7 mouse cellular contexts compared by ENCODE assay signal in genomic region chr4:124817803-124818202, GRCm38 (mm10). TPM values are rescaled to one million over a fixed set of nuclear protein-coding genes. Genes with fewer than 3 reads are reported as not detected.
DNase-seq lines count a peak whose midpoint lies in the region; ATAC-seq and TF ChIP-seq lines count a peak whose summit lies in the region.

No protein-coding gene starts in this region.

- no peaks in the 10 kb centered on the region for H3K36me3 ChIP-seq in heart, adult 2 months (ENCODE audit: control insufficient read depth, insufficient read depth, low read length)
- peaks cover 23% of the 10 kb centered on the region for H3K36me3 ChIP-seq in kidney, embryonic 14.5 days (ENCODE audit: control insufficient read depth, insufficient read depth, low read length)

- TF ChIP-seq POLR2A in heart, adult 2 months (IDR thresholded peaks at IDR 0.05; ENCODE audit: insufficient read depth, low read depth, low read length): peak; percentile 19; the same call in 1 of the 2 replicates

- no peak overlapping the region for H3K4me3 ChIP-seq in heart, adult 2 months
- H3K4me3 ChIP-seq in kidney, embryonic 14.5 days (ENCODE audit: low read length): no peak overlapping the region

- no peaks in the 10 kb centered on the region for H3K27me3 ChIP-seq in heart, adult 2 months (ENCODE audit: control insufficient read depth, insufficient read depth, low read length)
- no peaks in the 10 kb centered on the region for H3K27me3 ChIP-seq in kidney, embryonic 14.5 days (ENCODE audit: control insufficient read depth, insufficient read depth, low read length)

- no peak overlapping the region for H3K9ac ChIP-seq in heart, adult 2 months (ENCODE audit: low read depth, low read length)
- H3K9ac ChIP-seq in kidney, embryonic 14.5 days (ENCODE audit: low read depth, low read length): no peak overlapping the region

- peaks cover 7% of the 10 kb centered on the region; the same call in 1 of the 2 replicates for H3K4me1 ChIP-seq in heart, adult 2 months (ENCODE audit: control insufficient read depth, insufficient read depth, low read length)
- H3K4me1 ChIP-seq in kidney, embryonic 14.5 days (ENCODE audit: control insufficient read depth, insufficient read depth, low read length): peaks cover 9% of the 10 kb centered on the region

- WGBS in heart, adult 2 months: 10% methylated on average over 6 of the region's 6 CpGs
- 25% methylated on average over 6 of the region's 6 CpGs for WGBS in kidney, embryonic 14.5 days

- peak; percentile 83 for ATAC-seq in kidney, embryonic 14.5 days (ENCODE audit: low FRiP score, low TSS enrichment)
- ATAC-seq in megakaryocyte, adult 5-6 weeks (ENCODE audit: poor library complexity, severe bottlenecking): peak; percentile 95

- 0 out of 2 replicates have a peak, but pooled peaks have one; percentile 43 for TF ChIP-seq EP300 in heart, adult 2 months (IDR thresholded peaks at IDR 0.05; ENCODE audit: insufficient read depth, low read depth, low read length)

- H3K9me3 ChIP-seq in kidney, embryonic 14.5 days (ENCODE audit: control insufficient read depth, low read length): no peaks in the 10 kb centered on the region

- H3K4me2 ChIP-seq in kidney, embryonic 14.5 days (replicated peaks; ENCODE audit: low read depth, low read length): no peak overlapping the region

- H3K79me2 ChIP-seq in heart, adult 2 months (replicated peaks; ENCODE audit: control insufficient read depth, insufficient read depth, low read length): peaks cover 4% of the 10 kb centered on the region; the same call in 1 of the 2 replicates

- DNase-seq in MEL-GATA-1-ER (ENCODE audit: extremely low read depth, low read depth): peak; percentile 44
- peak; percentile 83 for DNase-seq in adrenal gland, adult 2 months
- peak; percentile 43 to 59 for DNase-seq in heart, adult 2 months
- no peak for DNase-seq in left cerebral cortex, adult 11 months (ENCODE audit: low spot score)
- DNase-seq in frontal cortex, postnatal 10 days (ENCODE audit: low spot score in 2 of 2): no peak

- TF ChIP-seq CTCF in heart, adult 2 months (IDR thresholded peaks at IDR 0.05): no peak

- intact Hi-C loops in heart, adult 2 months (cut with DNase I): no loop called here

- H3K27ac ChIP-seq in heart, adult 2 months: 0 out of 2 replicates have a peak overlapping the region, but pooled peaks have one; percentile 12
- H3K27ac ChIP-seq in kidney, embryonic 14.5 days (ENCODE audit: low read depth, low read length): no peak overlapping the region

RNA-seq across cellular contexts. Expression of gene Mtf1, which starts 15.9 kb away (rescaled TPM):
- total RNA-seq in adrenal gland, adult 2 months (2021): 10 to 100 TPM; 22.8 to 25.3 TPM
- polyA plus RNA-seq in adrenal gland, adult 2 months (2012; rRNA removed): 5.5 and 7.1 TPM in 2 replicates
- 10 to 100 TPM; 15.3 to 15.7 TPM for total RNA-seq in heart, adult 2 months (2021)
- 4.7 and 9.1 TPM in 2 replicates for polyA plus RNA-seq in heart, adult 2 months (2012; rRNA removed)
- 13.7 and 17.5 TPM in 2 replicates for polyA plus RNA-seq in kidney, embryonic 14.5 days (2014; fragmentation: Nextera tagmentation; extraction: Ambion mirVana)
- 22.8 and 25.4 TPM in 2 replicates for total RNA-seq in megakaryocyte, adult 5-6 weeks (2015)
- total RNA-seq in megakaryocyte, adult 5-6 weeks (2017): 24.5 and 24.9 TPM in 2 replicates

RNA-seq across cellular contexts. Expression of gene Yrdc, which starts 32.7 kb away (rescaled TPM):
- 10 to 100 TPM; 34.9 to 39.5 TPM for total RNA-seq in adrenal gland, adult 2 months (2021)
- 45.0 and 48.5 TPM in 2 replicates for polyA plus RNA-seq in adrenal gland, adult 2 months (2012; rRNA removed)
- 10 to 100 TPM; 21.6 to 22.6 TPM for total RNA-seq in heart, adult 2 months (2021)
- 18.4 and 38.6 TPM in 2 replicates for polyA plus RNA-seq in heart, adult 2 months (2012; rRNA removed)
- polyA plus RNA-seq in kidney, embryonic 14.5 days (2014; fragmentation: Nextera tagmentation; extraction: Ambion mirVana): 40.4 and 49.8 TPM in 2 replicates
- total RNA-seq in megakaryocyte, adult 5-6 weeks (2015): 19.7 and 21.3 TPM in 2 replicates
- 19.1 and 48.6 TPM in 2 replicates for total RNA-seq in megakaryocyte, adult 5-6 weeks (2017)

RNA-seq across cellular contexts. Expression of gene 1110065P20Rik, which starts 33.2 kb away (rescaled TPM):
- 10 to 100 TPM; 29.3 to 47.0 TPM for total RNA-seq in adrenal gland, adult 2 months (2021)
- polyA plus RNA-seq in adrenal gland, adult 2 months (2012; rRNA removed): 63.4 and 70.0 TPM in 2 replicates
- total RNA-seq in heart, adult 2 months (2021): 10 to 100 TPM; 18.6 to 20.4 TPM
- polyA plus RNA-seq in heart, adult 2 months (2012; rRNA removed): 26.3 and 28.0 TPM in 2 replicates
- polyA plus RNA-seq in kidney, embryonic 14.5 days (2014; fragmentation: Nextera tagmentation; extraction: Ambion mirVana): 53.6 and 64.3 TPM in 2 replicates
- total RNA-seq in megakaryocyte, adult 5-6 weeks (2015): 5.8 and 6.3 TPM in 2 replicates
- total RNA-seq in megakaryocyte, adult 5-6 weeks (2017): 1.6 and 1.7 TPM in 2 replicates

RNA-seq across cellular contexts. Expression of gene Maneal, which starts 44.2 kb away (rescaled TPM):
- total RNA-seq in adrenal gland, adult 2 months (2021): 1 to 10 TPM; 4.7 TPM
- 5.9 and 6.5 TPM in 2 replicates for polyA plus RNA-seq in adrenal gland, adult 2 months (2012; rRNA removed)
- under 1 TPM; 0.23 to 0.34 TPM for total RNA-seq in heart, adult 2 months (2021)
- 0.41 and 0.88 TPM in 2 replicates for polyA plus RNA-seq in heart, adult 2 months (2012; rRNA removed)
- 0.66 and 0.81 TPM in 2 replicates for polyA plus RNA-seq in kidney, embryonic 14.5 days (2014; fragmentation: Nextera tagmentation; extraction: Ambion mirVana)
- 0.93 TPM in 1 of 2 replicates, not detected in the other for total RNA-seq in megakaryocyte, adult 5-6 weeks (2015)
- total RNA-seq in megakaryocyte, adult 5-6 weeks (2017): not detected in 2 replicates

Comparison
In these comparisons a context has a peak if more than half of its experiments do, and no peak if none do; other contexts are left out.
1. DNase-seq: peak in MEL-GATA-1-ER (single experiment), adrenal gland, adult 2 months (single experiment) and heart, adult 2 months (2 of 2); none in left cerebral cortex, adult 11 months (single experiment) and frontal cortex, postnatal 10 days (0 of 2).